Mouse (Mus musculus) adrenal gland, postnatal 14 days (tissue): ENCODE data around the gene Nlgn3. TPM values are rescaled to one million over a fixed set of nuclear protein-coding genes. Genes with fewer than 3 reads are reported as not detected.
A peak's percentile ranks its signal among the peaks of the same experiment; 100 is the strongest.

Experiments
- DNase-seq: peaks from one replicate; pipeline ENCODE4 v3.0.0; 2021; ENCODE audit warnings: mixed read lengths
- long read RNA-seq, 2 experiments: library from polyadenylated mRNA; stranded (forward); transcript quantifications; one replicate each; pipeline ENCODE4 v2.0.0; 2021
- total RNA-seq: library from RNA; stranded (reverse); gene quantifications from 2 replicates; pipeline ENCODE4 v1.2.3, GENCODE M21; 2021

Gene Nlgn3
- total RNA-seq, result 10.6 and 15.0 TPM in 2 replicates
- long read RNA-seq, experiment 1, full-length matches to known transcripts, result 3 of 9 reads
- long read RNA-seq, experiment 1, partial matches to known transcripts, result 2 of 9 reads
- long read RNA-seq, experiment 1, other reads (novel, unspliced or antisense), result 4 of 9 reads
- long read RNA-seq, experiment 2, full-length matches to known transcripts, result 3 of 9 reads
- long read RNA-seq, experiment 2, partial matches to known transcripts, result 0 of 9 reads
- long read RNA-seq, experiment 2, other reads (novel, unspliced or antisense), result 6 of 9 reads

DNA sequence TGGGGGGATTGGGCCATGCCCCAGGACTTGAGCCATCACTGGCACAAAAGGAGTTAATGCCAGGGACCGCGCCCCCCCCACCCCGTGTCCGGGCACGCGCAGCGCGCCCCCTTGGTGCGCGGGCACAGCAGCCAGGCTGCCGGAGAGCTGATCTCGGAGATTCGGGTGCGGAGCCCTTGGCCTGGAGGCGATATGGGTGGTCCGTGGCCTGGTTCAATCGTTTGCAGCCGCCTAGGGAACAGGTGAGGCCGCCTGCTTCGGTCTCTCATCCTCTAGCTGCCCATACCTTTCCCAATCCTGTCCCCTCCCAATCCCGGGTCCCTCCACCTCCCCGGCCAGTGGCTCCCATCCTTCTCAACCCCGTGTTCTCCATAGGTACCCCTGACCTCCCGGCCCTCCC lies at the start of gene Nlgn3:
Gene Nlgn3 (plus strand): TSS at position 114 of the 400 bp plus-strand sequence.
- DNase-seq, result peak; percentile 55

GRCm38 (mm10) chrX:101253952-101254729 lies 44.8 kb upstream of the Nlgn3 start, which contains the start of gene Foxo4:
Gene Foxo4 (plus strand): TSS chrX:101254528.
- peak; percentile 91 for DNase-seq

DNA sequence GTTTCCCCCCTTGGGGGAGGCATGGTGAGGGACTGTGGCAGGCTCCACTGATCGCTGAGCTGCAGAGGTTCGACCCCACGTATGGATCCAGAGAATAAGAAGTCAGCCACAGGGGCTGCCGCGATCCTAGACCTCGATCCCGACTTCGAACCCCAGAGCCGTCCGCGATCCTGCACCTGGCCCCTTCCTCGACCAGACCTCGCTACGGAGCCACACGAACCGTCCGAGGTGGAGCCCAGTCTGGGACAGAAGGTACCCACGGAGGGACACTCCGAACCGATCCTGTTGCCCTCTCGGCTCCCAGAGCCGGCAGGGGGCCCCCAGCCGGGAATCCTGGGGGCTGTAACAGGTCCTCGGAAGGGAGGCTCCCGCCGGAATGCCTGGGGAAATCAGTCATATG lies 44.2 kb upstream of the Nlgn3 start:
- DNase-seq, result peak; percentile 23

- peak; percentile 43 for DNase-seq
These were observed 42.4 kb upstream of the Nlgn3 start for GRCm38 (mm10) chrX:101256603-101257002.

GRCm38 (mm10) chrX:101260441-101261325 lies 38.3 kb upstream of the Nlgn3 start:
- no peak for DNase-seq

GRCm38 (mm10) chrX:101263892-101264291 lies 35.1 kb upstream of the Nlgn3 start, which contains the start of gene Gm614:
Gene Gm614 (minus strand): TSS chrX:101263992.
- no peak for DNase-seq

- no peak for DNase-seq
These were observed 32.3 kb upstream of the Nlgn3 start for GRCm38 (mm10) chrX:101266631-101267030.

DNA sequence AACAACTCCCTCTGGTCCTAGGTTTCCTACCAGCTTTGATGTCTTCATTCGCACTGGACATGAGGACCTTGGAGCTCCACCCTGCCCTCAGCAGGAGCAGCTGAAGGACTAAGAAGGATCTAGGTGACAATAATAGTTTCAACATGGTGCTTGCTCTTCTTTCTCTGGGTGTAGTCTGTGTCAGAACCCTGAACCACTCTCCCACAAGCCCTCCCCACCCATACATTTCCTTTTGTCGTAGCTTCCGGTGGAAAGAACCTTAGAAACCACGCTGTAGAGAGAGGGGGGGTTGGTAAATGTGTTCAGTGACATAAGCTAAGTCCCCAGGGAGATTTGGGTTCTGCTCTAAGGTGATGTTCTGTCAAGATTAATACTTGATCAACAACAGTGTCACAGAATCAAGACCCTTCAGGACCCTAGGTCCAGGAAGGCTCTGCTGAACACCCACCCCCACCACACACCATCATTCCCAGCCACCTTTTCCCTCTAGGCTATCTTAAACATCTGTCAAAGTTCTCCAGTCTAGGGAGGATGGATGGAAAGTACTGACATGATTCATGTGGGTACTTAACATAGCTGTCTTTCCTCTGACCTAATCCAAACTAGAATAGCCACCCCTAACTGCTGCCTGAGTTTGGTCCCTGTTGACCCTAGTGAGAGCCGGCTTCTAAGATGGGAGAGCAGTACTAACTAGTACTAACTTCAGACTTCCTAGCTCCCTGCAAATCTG lies 30.8 kb upstream of the Nlgn3 start, which contains the start of gene Il2rg:
Gene Il2rg (minus strand): TSS at position 231 of the 730 bp plus-strand sequence.
- peak; percentile 7 for DNase-seq

DNA sequence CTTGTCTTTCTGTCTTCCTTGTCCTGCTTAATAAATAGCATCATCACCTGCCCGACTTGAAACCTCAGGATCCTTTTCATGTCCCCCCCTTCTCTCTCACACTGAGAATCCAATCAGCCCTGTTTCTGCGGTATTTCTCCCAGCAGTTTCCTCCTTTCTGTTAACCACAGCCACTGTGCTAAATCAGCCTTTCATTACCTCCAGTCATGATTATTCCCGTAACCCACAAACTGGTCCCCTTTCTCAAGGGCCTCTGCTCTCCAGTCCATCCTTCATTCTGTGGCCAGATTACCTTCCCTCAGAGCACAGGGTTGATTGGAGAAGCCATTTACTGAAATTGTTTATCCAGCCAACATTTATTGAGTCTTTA lies 30.2 kb upstream of the Nlgn3 start, which contains the start of gene Gm20489:
Gene Gm20489 (minus strand): TSS at position 269 of the 370 bp plus-strand sequence.
- no peak for DNase-seq

GRCm38 (mm10) chrX:101273410-101273809 lies 25.6 kb upstream of the Nlgn3 start:
- no peak for DNase-seq

GRCm38 (mm10) chrX:101273875-101274738 lies 24.9 kb upstream of the Nlgn3 start, which contains the start of gene Med12:
Gene Med12 (plus strand): TSS chrX:101274030.
- peak; percentile 95 for DNase-seq

- DNase-seq, result no peak
These were observed 16.2 kb upstream of the Nlgn3 start for GRCm38 (mm10) chrX:101282813-101283212.

- DNase-seq, result peak; percentile 73
These were observed 13.4 kb upstream of the Nlgn3 start for GRCm38 (mm10) chrX:101285534-101285933.

- DNase-seq, result no peak
These were observed 12.9 kb upstream of the Nlgn3 start for GRCm38 (mm10) chrX:101285953-101286670.

DNA sequence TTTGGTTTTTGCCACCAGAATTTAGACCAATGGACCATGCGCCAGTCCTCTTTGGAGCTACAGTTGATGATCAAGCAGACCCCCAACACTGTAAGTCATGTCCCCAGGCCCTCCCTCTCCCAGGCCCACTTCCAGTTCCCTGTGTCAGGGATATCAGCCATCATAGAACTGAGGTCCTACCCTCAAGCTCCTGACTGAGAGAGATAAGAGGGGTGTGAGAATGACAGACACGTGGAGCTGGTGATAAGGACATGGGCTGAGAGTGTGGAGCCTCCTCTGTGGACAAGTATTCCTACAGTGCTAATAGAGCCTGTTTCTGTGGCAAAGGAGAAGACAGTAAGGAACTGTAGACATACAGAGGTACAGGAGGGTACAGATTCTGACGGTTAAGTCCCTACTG lies 11.4 kb upstream of the Nlgn3 start:
- no peak for DNase-seq

DNA sequence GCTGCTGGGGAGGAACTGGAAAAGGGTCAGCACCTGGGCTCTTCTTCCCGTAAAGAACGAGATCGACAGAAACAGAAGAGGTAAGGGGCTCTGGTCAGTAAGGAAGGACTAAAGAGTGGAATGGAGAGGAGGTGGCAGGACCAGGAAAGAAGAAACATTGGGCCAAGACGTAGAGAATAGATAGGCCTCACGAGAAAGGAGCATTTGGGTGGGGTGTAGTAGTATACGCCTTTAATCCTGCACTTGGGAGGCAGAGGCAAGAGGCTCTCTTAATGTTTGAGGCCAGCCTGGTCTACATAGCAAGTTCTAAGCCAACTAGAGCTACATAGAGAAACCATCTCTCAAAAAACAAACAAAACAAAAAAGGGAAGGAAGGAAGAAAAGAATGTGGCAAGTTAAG lies 10.5 kb upstream of the Nlgn3 start:
- no peak for DNase-seq

DNA sequence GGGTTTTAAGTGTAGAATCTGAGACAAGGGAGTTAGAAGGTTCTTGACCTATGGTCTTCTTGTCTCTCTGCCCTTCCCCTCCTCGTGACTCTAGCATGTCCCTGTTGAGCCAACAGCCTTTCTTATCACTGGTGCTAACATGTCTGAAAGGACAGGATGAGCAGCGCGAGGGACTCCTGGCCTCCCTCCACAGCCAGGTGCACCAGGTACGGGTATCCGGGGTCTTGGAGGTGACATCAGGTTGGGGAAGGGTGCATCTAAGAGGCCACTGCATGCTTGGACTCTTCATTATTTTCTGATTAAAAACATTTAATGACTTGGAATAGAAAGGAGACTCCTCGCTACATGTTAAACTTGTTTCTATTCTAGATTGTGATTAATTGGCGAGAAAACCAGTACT lies 9.9 kb upstream of the Nlgn3 start:
- no peak for DNase-seq

DNA sequence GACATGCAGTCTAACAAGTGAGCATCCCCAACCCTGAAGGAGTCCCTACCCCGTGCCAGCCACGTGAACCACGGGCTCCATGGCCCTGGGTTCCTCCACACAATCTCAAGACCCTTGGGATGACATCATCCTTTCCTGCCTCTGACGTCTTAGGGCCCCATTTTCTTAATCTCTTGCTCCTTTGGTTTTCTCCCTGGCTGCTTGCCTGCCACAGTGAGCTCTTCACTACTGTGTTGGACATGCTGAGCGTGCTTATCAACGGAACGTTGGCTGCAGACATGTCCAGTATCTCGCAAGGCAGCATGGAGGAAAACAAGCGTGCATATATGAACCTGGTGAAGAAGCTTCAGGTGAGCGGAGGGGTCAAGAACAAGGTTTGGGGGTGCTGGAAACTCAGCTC lies 8.9 kb upstream of the Nlgn3 start:
- DNase-seq, result no peak
